Mouse (Mus musculus) adrenal gland, postnatal 25 days (tissue): Measurements from ENCODE around the gene Zbtb43. TPM values are rescaled to one million over a fixed set of nuclear protein-coding genes. Genes with fewer than 3 reads are reported as not detected.

ENCODE experiments used
- DNase-seq: peaks from one replicate; pipeline ENCODE4 v3.0.0; 2021; ENCODE audit warnings: mixed read lengths
- long read RNA-seq: library from polyadenylated mRNA; stranded (forward); transcript quantifications from one replicate; pipeline ENCODE4 v2.0.0, GENCODE M21; 2021
- total RNA-seq: library from RNA; stranded (reverse); gene quantifications from 2 replicates; pipeline ENCODE4 v1.2.3, GENCODE M21; 2021

Zbtb43 gene
- total RNA-seq: 22.2 and 27.4 TPM in 2 replicates
- long read RNA-seq, full-length matches to known transcripts: 10 of 23 reads
- long read RNA-seq, partial matches to known transcripts: 1 of 23 reads
- long read RNA-seq, other reads (novel, unspliced or antisense): 12 of 23 reads

DNA sequence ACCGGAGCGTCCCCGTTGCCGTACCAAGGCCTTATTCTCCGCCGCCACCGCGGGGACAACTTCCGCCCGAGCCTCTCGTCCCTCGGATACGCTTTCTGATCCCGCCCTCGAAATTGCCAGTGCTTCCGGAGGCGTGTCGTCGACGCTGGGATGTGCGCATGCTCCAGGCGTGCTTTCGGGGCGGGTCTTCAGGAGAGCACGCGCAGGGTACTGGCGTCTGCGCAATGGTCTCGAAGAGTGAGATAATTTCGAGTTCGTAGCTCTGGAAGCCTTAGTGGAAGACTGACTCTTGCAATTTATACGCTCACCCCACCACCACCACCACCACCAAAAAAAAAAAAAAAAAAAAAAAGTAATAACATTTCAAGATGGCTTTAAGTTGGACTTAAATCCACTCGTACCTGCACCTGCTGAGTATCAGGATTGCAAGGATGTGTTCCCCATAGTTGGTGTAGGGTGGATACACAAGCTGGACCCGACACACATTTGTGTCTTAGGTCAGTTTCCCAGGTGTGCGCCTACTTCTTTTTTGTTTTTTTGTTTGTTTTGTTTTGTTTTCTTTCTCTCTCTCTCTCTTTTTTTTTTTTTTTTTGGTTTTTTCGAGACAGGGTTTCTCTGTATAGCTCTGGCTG lies at the start of gene Zbtb43:
Gene Zbtb43, minus strand, starts transcription at position 94 of the 632 bp plus-strand sequence.
- DNase-seq: peak; percentile 96

DNA sequence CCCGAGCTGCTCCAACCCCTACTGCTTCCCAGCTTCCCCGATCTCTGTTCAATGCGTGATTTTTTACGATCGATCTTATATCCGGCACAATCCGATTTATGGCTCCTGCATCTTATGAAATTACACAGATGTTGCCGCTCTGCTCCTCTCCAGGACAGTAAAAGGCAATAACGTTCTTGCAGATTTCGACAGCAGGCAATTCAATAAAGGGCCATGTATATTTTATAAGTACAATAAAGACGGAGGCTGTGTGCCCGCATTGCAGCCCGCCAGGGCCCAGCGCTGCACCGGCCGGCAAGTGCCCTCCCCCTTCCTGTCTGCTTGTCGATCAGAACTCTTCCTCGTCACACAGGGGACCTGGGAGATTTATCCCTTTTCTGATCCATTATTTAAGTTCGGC lies 47.5 kb upstream of the Zbtb43 start:
- DNase-seq: no peak

DNA sequence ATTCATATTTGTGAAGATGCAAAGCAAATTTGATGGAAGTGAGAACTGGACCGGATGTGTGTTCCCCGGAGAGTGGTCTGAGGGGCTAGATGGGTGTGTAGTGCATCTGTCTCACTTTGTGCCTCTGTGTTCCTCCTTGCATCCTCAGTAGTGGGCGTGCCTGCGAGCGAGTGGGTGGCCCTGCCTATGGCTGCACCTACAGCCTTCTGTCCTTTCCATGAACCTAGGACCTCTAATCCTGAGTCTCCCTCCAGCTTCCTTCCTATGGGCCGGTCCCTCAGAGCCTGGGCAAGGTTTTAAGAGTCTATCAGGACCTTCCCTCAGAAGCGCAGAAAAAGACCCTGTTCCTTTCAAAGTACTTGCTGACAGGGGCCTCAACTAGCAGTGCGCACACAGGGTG lies 47.1 kb upstream of the Zbtb43 start:
- DNase-seq: no peak

DNA sequence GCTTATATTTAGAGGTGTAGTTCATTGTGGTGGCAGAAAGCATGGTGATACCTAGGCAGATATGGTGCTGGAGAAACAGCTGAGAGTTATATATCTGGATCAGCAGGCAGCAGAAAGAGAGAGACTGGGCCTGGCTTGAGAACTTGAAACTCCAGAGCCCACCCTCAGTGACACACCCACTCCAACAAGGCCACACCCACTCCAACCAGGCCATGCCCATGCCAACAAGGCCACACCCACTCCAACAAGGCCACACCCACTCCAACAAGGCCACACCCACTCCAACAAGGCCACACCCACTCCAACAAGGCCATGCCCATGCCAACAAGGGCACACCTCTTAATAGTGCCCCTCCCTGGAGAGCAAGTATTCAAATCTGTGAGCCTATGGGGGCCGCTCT lies 42.4 kb upstream of the Zbtb43 start:
- DNase-seq: no peak

DNA sequence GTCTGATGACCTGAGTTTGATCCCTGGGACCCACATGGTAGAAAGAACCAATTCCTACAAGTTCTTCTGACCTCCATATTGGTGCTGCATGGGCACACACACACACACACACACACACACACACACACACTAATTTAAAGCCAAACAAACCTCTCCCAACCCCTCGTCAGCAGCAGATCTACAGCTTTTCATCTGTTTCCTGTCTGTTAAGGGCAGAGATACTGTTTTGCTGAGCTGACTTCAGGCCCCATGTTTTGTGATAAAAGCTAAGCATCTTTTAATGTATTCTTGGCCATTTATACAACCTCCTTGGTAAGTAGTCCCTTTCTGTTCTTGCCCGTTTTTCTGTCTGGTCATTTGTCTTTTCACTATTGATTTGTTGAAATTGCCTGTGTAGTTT lies 34.2 kb upstream of the Zbtb43 start:
- no peak for DNase-seq

DNA sequence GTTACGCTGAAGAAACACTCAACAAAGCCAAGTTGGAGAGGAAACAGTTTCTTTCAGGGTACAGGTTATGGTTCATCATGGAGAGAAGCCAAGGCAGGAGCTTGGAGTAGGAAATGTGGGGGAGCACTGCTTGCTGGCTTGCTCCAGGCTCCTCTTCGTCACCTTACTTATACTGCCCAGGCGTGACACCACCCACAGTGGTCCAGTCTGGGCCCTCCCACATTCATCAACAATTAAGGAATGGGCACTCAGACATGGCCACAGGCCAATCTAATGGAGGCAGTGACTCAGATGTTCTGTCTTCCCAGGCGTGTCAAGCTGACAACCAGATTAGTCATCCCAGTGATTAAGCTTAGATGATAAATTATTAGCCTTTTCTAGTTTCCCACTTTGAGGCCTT lies 29.9 kb upstream of the Zbtb43 start:
- DNase-seq: peak; percentile 17

DNA sequence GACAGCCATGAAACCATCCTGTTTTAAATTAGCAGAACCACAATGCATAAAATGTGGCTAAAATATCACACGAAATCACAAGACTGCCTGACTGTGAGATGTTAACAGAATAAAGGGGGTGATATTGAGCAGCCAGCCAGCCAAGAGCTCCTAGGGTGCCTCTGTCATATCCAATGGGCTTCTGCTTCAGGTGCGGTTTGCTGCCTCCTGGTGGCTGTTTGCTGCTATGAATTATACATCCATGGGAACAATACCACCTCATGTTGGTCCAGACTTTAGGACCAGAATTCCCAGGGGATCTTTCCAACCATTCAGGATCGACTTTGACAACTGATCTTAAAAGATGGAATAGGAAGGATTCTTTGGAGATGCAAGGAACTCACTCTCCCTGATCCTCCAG lies 27.3 kb upstream of the Zbtb43 start:
- no peak for DNase-seq

DNA sequence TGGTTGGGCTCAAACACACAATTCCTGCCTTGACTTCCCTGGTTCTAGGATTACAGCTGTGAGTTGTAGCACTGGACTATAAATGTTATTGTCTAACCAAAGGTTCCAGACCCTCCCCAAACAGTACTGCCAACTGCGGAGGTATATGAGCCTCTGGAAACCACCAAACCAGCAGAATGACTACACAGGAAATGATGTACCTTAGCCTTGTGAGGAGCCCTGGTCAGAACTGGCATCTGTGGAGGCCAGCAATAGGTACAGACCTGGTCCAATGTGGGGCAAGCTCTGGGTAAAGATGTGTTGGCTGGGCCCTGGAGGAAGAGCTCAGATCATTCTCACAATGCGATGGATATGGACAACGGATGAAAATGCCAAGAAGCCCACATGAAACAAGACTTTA lies 23.7 kb upstream of the Zbtb43 start:
- DNase-seq: no peak

DNA sequence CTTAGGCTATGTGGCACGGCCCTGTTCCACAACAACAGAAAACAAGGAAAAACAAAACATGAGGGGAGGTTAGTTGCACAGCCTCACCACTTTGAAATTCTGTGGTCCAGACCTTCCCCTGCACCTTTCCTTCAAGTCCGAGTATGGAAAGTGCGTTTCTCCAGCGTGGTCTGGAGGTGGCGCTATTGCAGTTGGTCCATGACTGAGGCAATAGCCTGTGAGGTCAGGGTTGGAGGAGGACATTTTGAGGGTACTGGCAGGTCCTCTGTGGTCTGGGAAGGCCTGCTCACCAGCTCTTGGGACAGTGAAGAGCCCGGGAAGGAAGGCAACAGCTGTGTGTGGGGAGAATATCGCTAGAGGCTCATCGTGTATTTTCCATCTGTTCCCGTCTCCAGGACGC lies 21.2 kb upstream of the Zbtb43 start:
- no peak for DNase-seq

DNA sequence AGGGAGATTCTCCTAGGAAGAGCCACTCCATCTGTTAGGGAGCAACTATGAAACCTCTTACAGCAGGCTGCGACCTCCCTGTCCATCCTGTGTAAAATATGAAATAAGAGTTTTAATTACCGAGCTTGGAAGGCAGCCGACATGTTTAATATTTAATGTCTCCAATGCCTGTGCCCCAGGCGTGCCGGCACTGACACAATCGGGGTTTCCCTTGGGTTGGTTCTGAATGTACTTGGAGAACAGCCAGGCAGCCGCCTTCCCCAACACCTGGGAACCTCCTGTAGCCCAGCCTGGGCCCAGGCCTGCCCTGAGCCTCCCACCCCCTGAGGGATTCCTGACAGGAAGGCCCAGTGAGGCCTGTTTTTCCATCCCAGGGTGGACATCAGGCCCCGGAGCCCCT lies 19.0 kb upstream of the Zbtb43 start:
- DNase-seq: no peak

DNA sequence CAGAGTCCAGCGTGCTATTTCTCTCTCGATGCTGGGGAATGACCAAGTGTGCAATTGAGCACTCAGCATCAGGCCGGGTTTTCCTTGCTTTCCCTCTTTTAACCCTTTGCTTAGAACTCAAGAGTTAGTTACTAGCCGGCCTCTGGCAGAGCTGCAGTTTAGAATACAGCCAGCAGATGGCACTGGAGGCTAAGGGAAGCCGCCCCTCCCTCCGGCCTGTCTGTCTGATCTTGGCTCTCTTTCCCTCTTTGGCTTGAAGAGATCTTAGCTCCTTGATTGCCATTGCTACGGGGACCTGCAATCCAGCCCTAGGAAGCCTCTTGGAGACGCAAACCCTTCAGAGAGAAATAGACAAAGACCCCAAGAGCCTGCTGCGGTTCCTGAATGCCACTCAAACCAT lies 18.5 kb upstream of the Zbtb43 start:
- peak; percentile 74 for DNase-seq

DNA sequence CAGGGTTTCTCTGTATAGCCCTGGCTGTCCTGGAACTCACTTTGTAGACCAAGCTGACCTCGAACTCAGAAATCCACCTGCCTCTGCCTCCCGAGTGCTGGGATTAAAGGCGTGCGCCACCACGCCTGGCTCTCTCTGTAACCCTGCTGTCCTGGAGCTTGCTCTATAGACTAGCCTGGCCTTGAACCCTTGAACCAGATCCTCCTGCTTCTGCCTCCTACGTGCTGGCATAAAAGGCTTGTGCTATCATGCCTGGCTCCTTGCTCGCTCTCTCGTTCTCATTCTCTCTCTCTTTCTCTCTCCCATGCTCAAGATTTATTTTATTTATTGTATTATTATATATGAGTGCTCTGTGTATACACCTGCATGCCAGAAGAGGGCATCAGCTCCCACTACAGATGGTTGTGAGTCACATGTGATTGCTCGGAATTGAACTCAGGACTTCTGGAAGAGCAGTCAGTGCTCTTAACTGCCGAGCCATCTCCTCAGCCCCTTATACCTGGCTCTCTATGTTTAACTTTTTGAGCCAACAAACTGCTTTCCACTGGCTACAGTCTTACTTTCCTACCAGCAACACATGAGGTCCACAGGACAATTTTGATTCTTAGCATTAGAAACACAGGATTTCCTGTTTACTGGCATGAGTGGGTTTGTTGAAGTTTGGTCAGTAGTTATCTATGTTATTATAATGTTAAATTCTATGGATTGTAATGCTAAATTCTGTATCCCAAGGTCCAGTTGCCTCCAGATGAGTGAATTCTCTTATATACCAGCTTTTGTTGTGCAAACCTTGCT lies 9.8 kb upstream of the Zbtb43 start:
- DNase-seq: no peak

DNA sequence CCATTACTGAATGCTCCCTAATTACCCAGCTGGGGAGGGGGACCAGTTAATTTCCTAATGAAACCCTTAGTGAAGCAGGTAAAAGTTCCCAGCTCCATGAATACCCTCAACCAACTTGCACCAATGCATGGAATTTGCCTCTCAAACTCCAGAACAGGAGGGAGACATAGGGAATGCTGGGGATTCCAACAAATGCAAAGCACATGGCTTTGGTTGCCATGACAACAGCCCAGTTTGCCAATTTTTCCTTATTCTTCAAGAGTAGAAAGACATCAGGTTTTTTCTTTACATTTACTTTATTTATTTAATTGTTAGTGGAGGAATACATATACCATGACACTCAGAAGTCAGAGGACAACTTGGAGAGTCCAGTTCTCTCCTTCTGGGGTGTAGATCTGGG lies 7.6 kb upstream of the Zbtb43 start:
- no peak for DNase-seq

DNA sequence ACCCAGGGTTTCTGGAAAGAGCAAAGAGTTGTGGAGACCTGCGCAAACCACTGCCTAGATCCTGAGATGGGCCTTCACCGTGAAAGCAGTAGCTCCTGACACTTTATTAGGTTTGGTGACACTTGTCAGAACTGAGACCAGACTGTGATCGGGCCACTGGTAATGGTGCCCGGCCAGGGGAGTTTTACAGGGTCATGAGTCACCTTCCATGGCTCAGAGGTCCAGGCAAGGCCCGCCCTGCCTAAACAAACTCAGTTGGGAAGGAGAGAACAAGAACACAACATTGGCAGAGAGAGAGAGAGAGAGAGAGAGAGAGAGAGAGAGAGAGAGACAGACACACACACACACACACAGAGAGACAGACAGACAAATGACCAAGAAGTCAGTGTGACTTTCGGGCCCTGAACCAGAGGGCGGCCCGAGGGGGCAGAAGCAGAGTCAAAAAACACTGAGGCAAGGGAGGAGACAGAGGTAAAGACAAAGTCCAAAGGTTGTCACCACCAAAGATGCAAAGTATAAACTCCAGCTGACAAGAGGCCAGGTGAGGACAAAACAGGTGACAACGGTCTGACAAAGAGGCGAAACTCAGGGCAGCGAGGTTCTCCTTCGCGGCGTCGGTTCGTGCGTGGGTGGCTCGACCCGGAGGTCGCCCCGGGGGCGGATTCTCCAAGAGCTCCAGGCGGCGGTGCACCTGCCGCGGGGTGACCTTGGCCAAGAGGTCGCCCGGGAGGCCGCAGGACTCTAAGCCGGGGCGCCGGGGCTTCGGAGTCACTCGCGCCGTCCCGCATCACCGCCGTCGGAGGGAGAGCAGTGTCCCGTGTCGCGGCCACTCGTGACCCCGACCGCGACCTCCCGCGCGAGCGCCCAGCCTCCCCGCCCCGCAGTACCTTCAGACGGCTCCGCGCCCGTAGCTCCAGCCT lies 553 bp downstream of the Zbtb43 start:
- peak; percentile 48 for DNase-seq

DNA sequence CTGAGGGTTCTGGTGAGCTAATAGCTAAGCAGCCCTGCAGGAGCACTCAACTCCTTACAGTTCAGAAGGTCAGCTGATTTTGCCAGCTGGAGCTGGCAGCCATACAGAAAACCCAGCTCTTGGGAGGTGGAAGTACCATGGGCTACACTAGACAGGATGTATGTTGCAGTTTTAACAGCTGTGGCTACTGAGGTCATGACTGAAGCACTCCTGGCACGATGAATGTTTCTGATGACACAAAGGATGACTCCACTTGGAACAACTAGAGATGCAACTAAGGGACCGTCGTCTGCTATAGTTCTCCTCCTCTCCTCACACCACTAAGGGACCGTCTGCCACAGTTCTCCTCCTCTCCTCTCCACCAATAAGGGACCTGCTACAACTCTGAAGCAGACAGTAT lies 2.4 kb downstream of the Zbtb43 start:
- DNase-seq: peak; percentile 30

DNA sequence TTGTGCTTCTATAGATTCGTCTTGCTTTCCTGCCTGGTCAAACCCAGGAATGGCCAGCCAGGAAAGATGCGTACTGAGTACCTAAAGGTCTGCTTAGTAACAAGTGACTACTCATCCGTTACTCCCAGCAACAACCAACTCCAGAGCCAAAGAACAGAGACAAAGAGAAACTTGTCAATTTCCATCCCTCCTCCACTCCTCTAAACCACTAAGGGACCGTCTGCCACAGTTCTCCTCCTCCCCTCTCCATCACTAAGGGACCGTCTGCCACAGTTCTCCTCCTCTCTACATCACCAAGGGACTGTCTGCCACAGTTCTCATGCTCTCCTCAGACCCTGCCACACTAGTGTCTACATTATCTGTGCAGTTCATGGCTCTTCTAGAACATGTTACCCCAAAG lies 3.1 kb downstream of the Zbtb43 start:
- DNase-seq: no peak

DNA sequence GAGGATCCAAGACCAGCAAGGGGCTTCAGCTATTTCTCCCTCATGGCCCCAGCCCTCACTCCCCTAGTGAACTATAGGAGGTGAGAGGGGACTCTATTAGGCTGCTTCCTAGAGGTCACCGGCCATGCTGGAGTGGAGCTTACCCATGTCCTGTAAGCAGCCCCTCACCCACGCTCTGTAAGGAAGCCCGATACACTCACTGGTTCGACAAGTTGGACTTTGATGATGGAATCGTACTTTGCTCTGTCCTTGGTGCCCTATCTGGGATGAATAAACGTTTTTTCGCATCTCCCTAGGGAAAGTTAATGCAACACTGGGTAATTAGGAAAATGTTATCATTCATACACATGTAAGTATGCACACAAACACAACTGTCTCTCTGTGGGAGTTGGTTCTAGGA lies 6.3 kb downstream of the Zbtb43 start:
- no peak for DNase-seq

DNA sequence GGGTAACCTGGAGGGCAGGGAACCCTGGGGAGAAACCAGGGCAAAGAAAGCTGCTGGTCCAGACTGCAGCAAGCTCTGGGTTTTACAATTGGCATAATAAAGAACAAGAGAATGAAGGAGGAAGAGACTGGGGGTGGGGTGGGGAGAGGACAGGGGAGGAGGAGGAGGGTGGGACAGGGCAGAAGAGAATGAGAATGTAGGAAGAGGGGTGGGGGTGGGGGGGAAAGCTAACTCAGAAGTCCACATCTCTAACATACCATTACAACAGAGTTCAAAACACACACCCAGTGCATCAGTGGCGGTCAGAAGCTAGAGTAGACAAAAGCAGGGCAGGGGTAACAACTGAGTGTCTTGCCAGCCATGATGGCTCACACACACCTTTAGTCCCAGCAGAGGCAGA lies 7.3 kb downstream of the Zbtb43 start:
- no peak for DNase-seq

DNA sequence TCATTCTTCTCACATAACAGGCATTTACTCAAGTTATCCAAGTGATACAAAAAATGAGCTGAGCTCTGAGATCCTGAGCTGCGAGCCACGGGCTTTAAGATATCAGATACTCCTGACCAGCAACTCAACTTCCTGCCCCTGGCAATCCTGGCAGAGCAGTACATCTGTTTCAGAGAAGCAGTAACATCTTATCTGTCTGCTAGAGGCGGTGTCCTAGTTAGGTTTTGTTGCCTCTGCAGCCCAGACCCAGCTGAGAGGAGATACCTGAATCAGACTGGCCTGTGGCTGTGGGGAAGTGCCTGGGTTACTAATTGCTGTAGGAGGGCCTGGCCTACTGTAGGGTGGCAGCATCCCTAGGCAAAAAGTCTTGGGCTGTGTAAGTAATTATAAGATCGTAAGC lies 8.7 kb downstream of the Zbtb43 start:
- no peak for DNase-seq

DNA sequence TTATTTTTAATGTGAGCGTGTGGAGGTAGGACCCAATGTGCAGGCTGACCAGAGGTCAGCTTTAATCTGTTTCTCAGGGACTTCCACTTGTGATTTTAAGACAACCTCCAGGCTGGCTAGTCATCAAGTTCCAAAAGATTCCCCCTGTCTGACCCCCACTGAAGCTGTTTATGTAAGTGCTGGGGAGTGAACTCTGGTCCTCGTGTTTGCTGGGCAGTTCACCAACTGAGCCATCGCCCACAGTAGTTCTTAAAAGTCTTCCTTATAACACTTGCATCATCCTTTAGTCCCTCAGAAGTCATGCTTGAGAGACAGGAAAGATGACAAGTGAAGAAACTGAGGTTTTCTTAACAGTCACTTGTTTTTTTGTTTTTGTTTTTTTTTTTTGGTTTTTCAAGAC lies 11.7 kb downstream of the Zbtb43 start:
- no peak for DNase-seq

DNA sequence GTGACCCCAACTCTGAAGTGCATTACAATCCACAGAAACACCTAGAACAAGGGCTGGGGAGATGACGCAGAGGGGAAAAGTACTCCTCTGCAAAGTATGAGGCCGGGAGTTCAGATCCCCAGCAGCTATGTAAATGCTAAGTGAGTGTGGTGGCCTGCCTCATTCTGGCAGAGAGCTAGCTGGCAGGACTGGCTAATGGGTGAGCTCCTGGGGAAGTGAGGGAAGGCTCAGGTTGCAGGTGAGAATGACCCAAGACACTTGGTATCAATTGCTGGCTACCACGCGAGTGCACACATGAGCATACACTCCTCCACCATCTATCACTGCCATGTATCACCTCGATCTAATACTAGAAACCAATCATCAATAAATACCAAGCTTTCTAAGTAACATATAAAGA lies 12.1 kb downstream of the Zbtb43 start:
- DNase-seq: no peak

DNA sequence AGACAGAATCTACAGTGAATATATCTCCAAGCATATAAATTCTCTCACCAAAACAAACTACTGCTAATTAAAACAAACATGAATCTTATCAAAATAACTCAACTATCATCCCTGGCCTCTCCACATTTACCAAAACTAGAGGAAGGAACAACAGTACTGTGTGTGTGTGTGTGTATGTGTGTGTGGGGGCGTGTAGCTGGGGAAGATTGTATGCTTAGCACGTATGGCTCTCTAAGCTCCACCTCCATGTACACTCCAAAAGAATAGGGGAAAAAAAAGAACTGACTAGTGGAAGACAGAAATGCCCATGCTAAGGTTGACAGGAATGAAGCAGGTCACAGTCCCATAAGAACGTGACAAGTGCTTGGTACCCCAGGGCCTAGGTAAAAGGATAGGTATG lies 13.0 kb downstream of the Zbtb43 start:
- no peak for DNase-seq

DNA sequence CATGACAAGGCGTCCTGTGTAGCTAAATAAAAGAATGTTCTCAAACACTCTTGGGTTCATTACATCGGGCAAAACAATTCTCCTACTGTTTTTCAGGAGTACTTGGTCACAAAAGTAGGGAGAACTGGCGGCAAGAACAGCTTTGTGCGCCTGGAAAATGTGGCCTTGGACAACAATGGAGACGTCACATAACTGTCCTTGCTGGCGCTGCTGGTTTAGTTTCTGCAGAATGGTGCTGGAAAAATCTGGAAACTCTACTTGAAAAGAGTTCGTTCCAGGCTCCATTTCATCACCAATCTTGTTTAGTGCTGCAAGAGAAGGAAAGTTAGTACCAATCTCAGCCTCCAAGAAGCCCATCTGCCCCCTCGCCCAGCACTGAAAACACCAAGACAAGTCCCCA lies 13.5 kb downstream of the Zbtb43 start:
- no peak for DNase-seq
